Mouse (Mus musculus): ENCODE data around the gene Carnmt1. TPM values are rescaled to one million over a fixed set of nuclear protein-coding genes. Genes with fewer than 3 reads are reported as not detected.

Gene Carnmt1
- total RNA-seq, 2 experiments from 2014 or later = 11.1 to 11.6 TPM

Other genes starting within 250 kb of the Carnmt1 start
- 10 to 100 TPM; 16.2 to 16.8 TPM for gene Ostf1, start 38.9 kb upstream of the Carnmt1 start, total RNA-seq (2021)
- 1 to 10 TPM; 3.6 TPM for gene Nmrk1, start 38.8 kb upstream of the Carnmt1 start, total RNA-seq (2021)
- gene D030056L22Rik, start 42.4 kb downstream of the Carnmt1 start, total RNA-seq (2021) = 10 to 100 TPM; 20.3 to 22.1 TPM
- under 1 TPM; 0.48 to 0.50 TPM for gene Trpm6, start 79.2 kb downstream of the Carnmt1 start, total RNA-seq (2021)

Measured in left cerebral cortex, postnatal 25 days (tissue).